Mouse (Mus musculus) G1E (cell line): ENCODE measurements at regions not wholly inside any gene's neighbourhood (a gene's known extent, or its start where the extent isn't known, plus 50 kb on each side); places are given as distances from the start of the nearest gene placed in this dataset.

ENCODE experiments used
- CTCF ChIP-seq: IDR thresholded peaks from 2 replicates; pipeline ENCODE4 v1.5.1; 2012; ENCODE audit warnings: low read depth, low read length, inconsistent platforms, mixed read lengths
- GATA1 ChIP-seq: IDR thresholded peaks from 2 replicates; pipeline ENCODE4 v1.6.1; 2012; ENCODE audit warnings: borderline replicate concordance, low read length, inconsistent platforms, mixed read lengths
- GATA2 ChIP-seq: IDR thresholded peaks from 2 replicates; pipeline ENCODE4 v1.6.1; 2012; ENCODE audit warnings: low read depth, low read length, inconsistent platforms, borderline replicate concordance

DNA sequence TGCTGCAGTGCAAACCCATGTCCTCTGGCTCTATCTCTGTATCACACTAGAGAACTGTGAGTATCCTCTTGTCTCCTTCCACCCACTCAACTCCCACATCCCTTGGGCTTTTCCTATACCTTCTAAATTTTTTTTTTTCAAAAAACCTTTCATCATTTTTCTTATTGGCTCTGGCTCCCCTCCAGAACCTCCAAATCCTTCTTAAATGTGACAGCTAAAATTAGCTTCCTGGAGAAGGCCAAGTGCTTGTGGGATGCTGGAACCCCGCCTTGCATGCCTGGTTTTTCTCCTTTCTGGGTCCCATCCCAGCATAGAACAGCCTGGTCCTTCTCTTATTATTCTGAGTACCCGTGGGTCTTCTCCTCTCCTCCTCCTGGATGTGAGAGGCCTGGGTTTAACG, 244.2 kb upstream of the Mocs1 start:
- no peak for TF ChIP-seq CTCF
- no peak for TF ChIP-seq GATA1
- TF ChIP-seq GATA2, result no peak
